Mouse (Mus musculus) T-helper 1 cell (primary cell): Measurements from ENCODE around the gene Tmem168.

Experiments used
- in situ Hi-C: fragments of 300-600 bp; cut with MboI, MseI; formaldehyde crosslinking; loops from one replicate; pipeline ENCODE4 v1.15.1; 2025; ENCODE audit warnings: high pct_unique_total_duplicates

Tmem168 gene

GRCm38 (mm10) chr6:13607621-13608493, at the start of gene Tmem168:
TSS of gene Tmem168 (minus strand) at chr6:13608100.
- in situ Hi-C loops: loop anchor here (5.0 to 25.0 kb wide), 2 partner anchors 69 to 546 kb away; partner anchors contain the start of genes Bmt2 and Tmem106b

- in situ Hi-C loops: no loop called here
These were observed 46.2 kb upstream of the Tmem168 start for GRCm38 (mm10) chr6:13654081-13654480.

- in situ Hi-C loops: no loop called here
These were observed 44.4 kb upstream of the Tmem168 start for GRCm38 (mm10) chr6:13652284-13652683.

- in situ Hi-C loops: no loop called here
These were observed 43.0 kb upstream of the Tmem168 start for GRCm38 (mm10) chr6:13650854-13651253.

GRCm38 (mm10) chr6:13648305-13648704, 40.4 kb upstream of the Tmem168 start:
- in situ Hi-C loops: no loop called here

GRCm38 (mm10) chr6:13636582-13636989, 28.7 kb upstream of the Tmem168 start:
- in situ Hi-C loops: no loop called here

- in situ Hi-C loops: no loop called here
These were observed 24.7 kb upstream of the Tmem168 start for GRCm38 (mm10) chr6:13632571-13632970.

GRCm38 (mm10) chr6:13630607-13631006, 22.7 kb upstream of the Tmem168 start:
- in situ Hi-C loops: no loop called here

- in situ Hi-C loops: loop anchor here (25.0 kb wide), 1 partner anchor 557 kb away; the partner anchor contains the start of gene Tmem106b
These were observed 11.7 kb upstream of the Tmem168 start for GRCm38 (mm10) chr6:13619618-13620017.

- in situ Hi-C loops: loop anchor here (25.0 kb wide), 1 partner anchor 555 kb away; the partner anchor contains the start of gene Tmem106b
These were observed 9.2 kb upstream of the Tmem168 start for GRCm38 (mm10) chr6:13617110-13617509.

- in situ Hi-C loops: loop anchor here (25.0 kb wide), 1 partner anchor 552 kb away; the partner anchor contains the start of gene Tmem106b
These were observed 6.7 kb upstream of the Tmem168 start for GRCm38 (mm10) chr6:13614568-13614967.

- in situ Hi-C loops: loop anchor here (25.0 kb wide), 1 partner anchor 551 kb away; the partner anchor contains the start of gene Tmem106b
These were observed 5.8 kb upstream of the Tmem168 start for GRCm38 (mm10) chr6:13613671-13614070.

GRCm38 (mm10) chr6:13610869-13611268, 3.0 kb upstream of the Tmem168 start:
- in situ Hi-C loops: loop anchor here (25.0 kb wide), 1 partner anchor 549 kb away; the partner anchor contains the start of gene Tmem106b

- in situ Hi-C loops: loop anchor here (5.0 to 25.0 kb wide), 2 partner anchors 68 to 547 kb away; partner anchors contain the start of genes Bmt2 and Tmem106b
These were observed 1.6 kb upstream of the Tmem168 start for GRCm38 (mm10) chr6:13609353-13610140.

- in situ Hi-C loops: loop anchor here (5.0 to 25.0 kb wide), 2 partner anchors 70 to 545 kb away; partner anchors contain the start of genes Bmt2 and Tmem106b
These were observed 829 bp downstream of the Tmem168 start for GRCm38 (mm10) chr6:13606921-13607620.

- in situ Hi-C loops: loop anchor here (5.0 to 25.0 kb wide), 2 partner anchors 71 to 544 kb away; partner anchors contain the start of genes Bmt2 and Tmem106b
These were observed 1.5 kb downstream of the Tmem168 start for GRCm38 (mm10) chr6:13606394-13606793.

- in situ Hi-C loops: loop anchor here (25.0 kb wide), 1 partner anchor 541 kb away; the partner anchor contains the start of gene Tmem106b
These were observed 4.8 kb downstream of the Tmem168 start for GRCm38 (mm10) chr6:13603134-13603533.

- in situ Hi-C loops: loop anchor here (25.0 kb wide), 1 partner anchor 539 kb away; the partner anchor contains the start of gene Tmem106b
These were observed 6.3 kb downstream of the Tmem168 start for GRCm38 (mm10) chr6:13601587-13601986.

GRCm38 (mm10) chr6:13598239-13598923, 9.5 kb downstream of the Tmem168 start:
- in situ Hi-C loops: loop anchor here (25.0 kb wide), 1 partner anchor 264 kb away; the partner anchor contains the start of gene 2610001J05Rik
